Mouse (Mus musculus): Measurements from ENCODE around the gene 1700080E11Rik. TPM values are rescaled to one million over a fixed set of nuclear protein-coding genes. Genes with fewer than 3 reads are reported as not detected.
"Not testable (repeated sequence)": the region's sequence is repeated elsewhere in the genome, so short reads cannot be mapped to it uniquely, and the experiment has no call there.

1700080E11Rik gene
- total RNA-seq (2021), result not detected
- long read RNA-seq, experiment 1, result 0 reads
- long read RNA-seq, experiment 2, result 0 reads

DNA sequence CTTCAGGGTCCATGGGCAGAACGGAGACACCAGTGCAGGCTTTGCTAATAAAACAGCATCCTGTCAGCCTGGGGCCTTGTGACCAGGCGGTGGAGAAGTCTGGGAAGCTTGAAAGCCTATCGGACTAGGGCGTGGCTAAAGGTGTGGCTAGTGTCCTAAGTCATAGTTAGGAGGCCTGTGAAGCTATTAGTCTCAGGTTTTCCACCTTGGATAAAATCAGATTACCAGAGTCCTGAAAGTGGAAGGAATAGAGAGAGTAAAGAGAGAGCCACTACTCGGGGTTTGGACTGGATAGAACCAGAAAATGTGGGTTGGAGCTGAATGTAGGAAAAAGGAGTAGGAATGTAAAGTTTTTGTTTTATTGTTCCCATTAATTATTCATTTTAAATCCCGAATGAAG is at the start of gene 1700080E11Rik:
1700080E11Rik (minus strand) TSS at position 101 of the 400 bp plus-strand sequence.
- no peak for DNase-seq

DNA sequence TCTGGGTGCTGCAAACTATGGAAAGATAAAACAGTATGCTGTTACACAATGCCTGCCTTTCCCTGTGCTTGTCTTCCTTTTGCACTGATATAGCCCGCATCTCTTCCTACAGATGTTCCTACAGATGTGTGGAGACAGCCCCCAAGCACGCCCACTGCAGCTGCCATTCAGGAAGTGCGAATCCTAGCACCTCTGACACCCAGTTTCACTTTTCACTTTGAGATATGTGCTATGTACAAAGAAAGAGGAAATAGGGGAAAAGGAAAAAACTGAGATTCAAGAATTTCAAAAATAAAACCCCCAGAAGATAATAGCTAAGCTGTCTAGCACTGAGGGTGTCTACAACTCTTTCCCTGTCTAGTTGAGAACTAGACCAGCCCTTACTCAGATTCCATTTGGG is 41.8 kb upstream of the 1700080E11Rik start:
- no peak for DNase-seq

DNA sequence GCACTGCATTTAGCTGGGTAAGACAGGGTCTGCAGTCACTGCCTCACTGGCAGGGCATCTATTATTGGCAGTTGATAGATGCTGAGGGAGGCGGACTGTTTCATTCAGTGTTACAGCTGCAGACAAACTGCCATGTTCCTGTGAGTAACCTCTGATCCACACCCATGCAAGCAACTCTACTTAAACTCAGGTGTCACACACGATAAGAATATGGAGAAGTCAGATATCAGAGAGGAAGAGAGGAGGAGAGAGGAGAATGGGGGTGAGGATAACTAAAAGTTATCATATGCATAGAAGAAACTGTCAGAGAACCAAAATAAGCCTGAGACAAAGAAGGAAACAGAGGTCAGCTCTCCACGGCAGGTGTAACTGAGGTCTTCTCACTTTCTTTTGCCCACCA is 37.5 kb upstream of the 1700080E11Rik start:
- no peak for DNase-seq

DNA sequence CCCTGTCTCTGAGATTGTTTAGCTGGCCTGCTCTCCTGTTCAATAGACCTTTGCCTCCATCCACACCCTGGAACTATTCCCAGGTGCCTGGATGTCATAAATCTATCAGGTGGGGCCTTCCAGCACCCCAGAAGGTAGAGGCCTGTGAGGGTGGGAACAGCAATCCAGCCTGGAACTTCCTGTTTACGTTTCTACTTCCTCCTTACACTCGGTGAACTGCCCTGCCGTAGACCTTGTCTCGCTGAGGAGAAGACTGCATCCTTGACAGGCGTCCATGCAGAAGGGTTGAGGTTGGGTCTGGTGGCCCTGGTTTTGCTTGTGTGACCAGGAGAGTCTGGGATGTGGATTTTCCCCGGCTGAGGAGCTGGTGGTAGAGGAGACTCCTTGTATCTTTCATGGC is 5.7 kb downstream of the 1700080E11Rik start:
- DNase-seq, result no peak

DNA sequence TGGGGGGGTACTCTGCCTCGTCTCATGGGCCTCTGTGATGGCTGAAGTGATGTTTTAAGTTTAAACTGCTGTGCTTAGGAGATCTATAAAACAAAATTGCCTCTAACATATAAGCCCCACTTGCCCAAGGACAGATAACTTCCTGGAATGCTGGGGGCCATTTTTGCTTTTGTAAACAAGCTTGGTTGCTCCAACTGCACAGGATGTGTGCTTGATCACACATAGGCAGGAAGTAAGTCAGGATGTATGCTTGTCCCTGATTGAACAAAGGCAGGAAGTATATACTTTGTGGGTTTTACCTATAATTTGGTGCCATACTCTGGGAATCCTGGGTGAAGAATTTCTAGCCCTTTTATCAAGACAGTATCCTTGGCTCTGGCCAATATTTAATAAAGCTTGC is 8.5 kb downstream of the 1700080E11Rik start:
- no peak for DNase-seq

DNA sequence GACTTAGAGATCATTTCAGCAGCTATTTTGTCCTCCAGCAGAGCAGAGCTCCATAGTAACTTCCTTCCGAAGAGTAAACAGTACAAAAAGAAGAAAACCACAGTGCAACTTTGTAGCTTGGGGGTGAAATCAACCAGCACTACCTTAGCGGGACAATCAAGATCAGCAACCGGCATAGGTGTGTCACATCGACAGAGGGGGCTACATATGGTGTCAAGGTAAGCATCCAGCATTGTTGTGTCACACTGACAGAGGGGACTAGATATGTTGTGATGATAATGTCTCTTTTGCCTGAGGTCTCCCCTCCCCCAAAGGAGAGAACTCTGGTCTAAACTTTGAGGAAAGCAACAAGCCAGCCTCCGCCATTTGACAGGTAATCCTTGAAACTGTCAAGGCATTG is 10.4 kb downstream of the 1700080E11Rik start:
- no peak for DNase-seq

DNA sequence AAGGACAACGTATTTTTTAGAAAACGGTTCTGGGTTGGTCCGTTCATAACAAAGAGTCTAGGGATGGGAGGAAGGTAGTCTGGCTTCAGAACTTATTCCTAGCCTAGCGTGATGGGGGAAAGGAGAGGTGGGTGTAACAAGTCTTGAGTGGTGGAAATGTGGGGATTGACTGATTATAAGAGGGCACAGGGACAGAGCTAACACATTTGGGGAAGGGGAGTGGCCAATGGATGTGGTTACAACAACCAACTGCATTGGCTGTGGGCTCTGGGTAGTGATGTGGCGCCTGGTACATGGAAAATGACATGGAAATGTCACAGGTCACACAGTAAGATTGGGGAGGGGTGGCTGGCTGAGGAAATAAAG is 12.9 kb downstream of the 1700080E11Rik start:
- no peak for DNase-seq

DNA sequence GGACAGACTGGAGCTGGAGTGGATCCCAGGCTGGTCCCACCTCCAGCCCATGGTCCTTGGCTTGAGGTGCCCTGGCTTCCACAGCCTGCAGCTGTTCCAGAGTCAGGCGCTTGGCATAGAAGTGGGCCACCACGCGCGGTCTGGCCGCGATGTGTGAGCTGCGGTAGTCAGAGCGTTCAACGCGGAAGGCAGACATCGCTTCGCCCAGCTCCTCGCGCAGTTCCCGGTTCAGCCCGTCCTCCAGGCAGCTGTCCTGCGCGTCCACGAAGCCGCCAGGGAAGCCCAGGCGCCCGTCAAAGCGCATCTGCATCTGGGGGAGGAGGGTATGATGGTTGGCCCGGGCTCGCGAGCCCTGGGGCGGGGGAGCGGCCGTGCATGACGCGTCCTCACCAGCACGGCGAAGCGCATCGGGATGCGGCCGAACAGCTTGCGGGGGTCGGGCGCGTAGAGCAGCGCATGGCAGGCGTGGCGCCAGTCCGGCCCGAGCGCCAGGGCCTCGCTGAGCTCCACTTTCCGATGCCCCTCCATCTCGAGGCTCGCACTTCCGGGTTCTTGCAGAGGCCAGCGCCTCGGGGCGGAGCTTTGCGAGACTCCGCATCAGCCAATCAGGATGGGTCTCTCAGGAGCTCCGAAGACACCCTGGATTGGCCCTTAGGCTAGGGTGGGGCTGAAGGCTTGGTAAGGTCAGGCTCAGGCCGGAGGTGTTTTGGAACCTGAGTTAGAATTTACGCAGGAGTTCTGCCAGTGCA is 13.5 kb downstream of the 1700080E11Rik start, which contains the start of gene Nudt16:
Nudt16 (minus strand) TSS at position 572 of the 749 bp plus-strand sequence.
- peak; percentile 83 for DNase-seq

DNA sequence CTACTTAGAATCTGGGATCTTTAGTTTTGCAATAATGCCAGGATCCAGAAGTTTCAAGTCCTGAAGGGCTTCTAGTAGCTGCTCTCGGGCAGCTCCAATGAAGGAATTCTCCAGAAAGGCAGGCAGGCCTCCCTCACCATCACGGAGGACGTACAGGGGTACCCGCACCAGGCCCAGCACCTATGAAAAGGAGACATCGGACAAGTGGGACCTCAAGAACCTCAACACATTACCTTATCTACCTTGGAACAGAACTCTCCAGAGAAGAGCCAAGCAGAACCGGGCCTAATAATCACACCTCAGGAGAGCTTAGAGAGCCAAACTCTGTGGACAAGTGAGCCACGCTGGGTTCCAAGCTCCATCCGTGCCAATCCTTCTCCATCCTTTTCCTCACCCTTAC is 14.6 kb downstream of the 1700080E11Rik start:
- DNase-seq, result no peak

DNA sequence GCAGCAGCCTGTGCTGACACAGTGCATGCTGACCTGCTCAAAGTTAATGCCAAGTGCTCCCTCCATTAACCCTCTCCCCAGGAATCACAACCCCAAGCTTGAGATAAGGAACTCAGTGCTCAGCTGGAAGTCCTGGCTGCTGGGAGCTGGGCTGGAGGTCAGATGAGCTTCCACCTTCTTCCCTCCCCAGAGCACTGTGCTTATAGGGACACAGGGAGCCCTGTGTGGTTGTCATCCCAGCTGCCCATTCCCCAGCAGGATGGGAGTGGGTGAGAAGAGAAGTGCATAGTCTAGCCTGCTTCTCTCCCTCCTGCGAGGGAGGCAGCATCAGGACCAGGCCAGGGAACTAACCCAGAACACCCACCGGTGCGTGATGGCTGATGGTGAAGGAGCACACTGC is 19.7 kb downstream of the 1700080E11Rik start:
- not testable (repeated sequence) for DNase-seq

DNA sequence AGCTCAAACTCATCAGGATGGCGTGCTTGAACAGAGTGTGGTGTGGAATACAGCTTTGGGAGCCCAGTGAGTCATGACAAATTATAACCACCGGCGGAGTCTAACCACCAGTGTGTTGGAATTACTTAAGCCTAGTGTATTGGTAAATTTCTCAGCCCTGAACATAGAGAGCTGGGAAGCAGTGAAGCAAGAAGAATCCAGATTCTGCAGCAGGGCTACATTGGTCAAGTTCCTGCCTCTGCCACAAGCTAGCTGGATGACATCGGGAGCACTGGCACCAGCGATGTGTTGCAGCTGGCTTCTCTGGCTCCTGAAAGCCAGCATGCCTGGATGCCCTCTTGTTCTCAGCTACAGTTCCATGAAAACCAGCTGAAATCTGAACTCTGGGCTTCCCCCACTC is 41.0 kb downstream of the 1700080E11Rik start:
- no peak for DNase-seq

DNA sequence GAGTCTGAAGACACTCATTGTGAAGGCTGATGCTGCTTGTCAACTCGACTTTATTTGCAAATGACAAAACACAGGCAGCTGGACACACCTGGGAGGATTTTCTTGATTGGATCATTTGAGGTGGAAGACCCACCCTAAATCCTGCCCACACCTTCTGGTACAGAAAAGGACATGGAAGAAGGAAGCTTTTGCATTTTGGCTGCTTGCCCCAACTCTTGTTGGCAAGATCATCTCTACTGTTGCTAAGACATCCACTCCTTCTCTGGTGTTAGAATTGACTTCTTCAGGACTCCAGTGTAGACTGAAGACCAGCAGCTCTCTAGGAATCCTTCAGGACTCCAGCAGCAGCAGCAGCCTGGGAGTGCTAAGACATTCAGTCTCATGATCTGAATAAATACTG is 43.0 kb downstream of the 1700080E11Rik start:
- no peak for DNase-seq

DNA sequence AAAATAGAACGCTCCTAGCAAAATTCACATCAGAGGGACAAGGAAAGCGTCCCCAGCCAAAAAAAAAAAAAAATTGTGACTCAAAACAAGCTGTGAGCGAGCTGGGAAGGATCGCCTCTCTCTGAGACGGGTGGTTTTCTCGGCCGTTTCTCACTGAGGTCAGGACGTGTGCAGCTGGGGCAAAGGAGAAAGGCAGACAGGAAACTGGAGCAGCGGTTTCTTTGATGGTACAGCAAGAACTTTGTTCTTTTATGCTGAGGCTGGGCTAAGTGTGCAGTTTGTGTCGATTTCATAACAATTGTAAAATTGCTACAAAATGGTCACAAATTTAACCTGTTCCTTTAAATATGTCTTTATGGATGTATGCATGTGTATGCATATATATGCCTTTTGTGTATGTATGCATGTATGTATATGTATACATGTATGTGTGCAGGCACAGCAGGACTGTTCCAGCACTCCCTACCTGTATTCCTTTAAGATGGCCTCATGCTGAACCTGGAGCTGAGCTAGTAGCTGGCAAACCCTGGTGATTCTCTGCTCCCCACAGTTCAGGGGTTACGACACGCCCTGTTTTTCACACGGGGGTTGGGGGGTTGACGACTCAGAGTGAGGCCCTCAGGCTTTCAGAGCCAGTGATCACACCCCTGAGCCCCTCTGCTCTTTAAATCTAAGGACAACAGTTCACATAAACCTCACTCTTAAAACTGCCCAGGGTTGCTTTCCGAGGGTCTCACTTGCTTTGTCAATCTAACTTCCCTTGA is 43.9 kb downstream of the 1700080E11Rik start:
- no peak for DNase-seq

Other genes with a start within 250 kb of the 1700080E11Rik start
- gene Mrpl3, start 91.9 kb downstream of the 1700080E11Rik start, total RNA-seq (2021), result 10 to 100 TPM; 91.1 to 95.9 TPM
- gene Nudt16, start 13.3 kb downstream of the 1700080E11Rik start, total RNA-seq (2021), result 1 to 10 TPM; 7.0 to 7.6 TPM